Mouse (Mus musculus) lung, postnatal 36 days (tissue): Measurements from ENCODE around the gene Prdx5.

ENCODE experiments used
- DNase-seq: peaks from one replicate; pipeline ENCODE4 v3.0.0; 2022; ENCODE audit warnings: mixed read lengths

Prdx5 gene

DNA sequence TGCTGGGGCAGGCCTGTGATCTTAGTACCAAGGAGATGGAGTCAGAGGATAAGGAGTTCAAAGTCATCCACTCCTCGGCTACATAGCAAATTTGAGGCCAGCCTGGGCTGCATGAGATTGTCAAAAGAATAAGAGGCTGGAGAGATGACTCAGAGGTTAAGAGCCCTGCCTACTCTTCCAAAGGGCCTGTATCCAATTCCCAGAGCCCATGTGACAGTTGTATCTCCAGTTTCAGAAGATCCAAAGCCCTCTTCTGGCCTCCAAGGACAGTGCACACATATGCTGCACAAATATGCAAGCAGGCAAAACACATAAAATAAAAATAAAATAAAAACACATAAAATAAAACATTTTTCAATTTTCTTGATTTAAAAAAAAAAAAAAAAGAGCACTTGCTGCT, 35.6 kb downstream of the Prdx5 start:
- DNase-seq: no peak

DNA sequence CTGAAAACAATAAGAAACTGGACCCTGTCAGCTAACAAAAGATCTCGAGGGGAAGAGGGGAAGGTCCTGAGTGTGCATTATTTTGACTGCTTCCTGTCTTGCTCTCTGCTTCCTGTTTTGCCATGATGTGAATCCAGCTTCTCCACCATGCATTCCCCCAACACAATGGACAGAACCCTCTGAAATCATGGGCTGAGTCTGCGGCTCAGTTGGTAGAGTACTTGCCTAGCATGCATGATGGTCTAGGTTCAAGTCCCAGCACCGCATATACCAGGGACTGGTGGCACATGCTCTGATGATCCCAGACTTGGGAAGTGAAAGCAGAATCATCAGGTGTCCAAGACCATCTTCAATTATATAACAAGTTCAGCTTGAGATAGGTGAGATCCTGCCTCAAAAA, 37.2 kb downstream of the Prdx5 start:
- no peak for DNase-seq

DNA sequence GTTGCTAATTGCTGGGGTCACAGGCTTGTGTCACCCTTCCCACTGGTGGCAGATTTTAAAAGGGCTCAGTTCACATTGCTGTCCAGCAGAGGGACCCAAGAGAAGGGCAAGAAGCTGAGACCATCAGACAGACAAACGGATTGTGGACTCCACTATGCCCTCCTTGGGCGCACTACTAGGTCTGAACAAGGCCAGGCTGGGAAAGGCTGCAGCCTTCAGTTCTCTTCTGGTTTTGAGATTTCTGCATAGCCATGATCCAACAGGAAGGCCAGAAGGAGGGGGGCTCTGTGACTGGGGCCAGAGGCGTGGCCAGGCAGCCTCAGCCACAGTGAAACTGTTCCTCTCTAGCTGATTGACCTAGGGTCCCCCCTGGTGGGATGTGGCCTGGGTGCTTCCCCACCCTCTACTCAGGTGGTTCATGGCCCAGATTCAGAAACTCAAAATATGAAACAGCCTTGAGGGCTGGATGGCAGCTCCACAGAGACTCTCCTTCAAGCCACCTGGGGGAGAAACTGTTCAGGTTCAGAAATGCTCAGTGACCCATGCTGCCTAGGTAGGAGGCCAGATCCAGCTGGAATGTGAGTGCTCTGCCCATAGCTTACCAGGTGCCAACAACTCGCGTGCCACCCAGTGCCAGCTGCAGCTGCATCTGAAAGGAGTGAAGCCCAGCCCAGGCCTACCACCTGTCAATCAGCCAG, 38.2 kb downstream of the Prdx5 start:
- DNase-seq: peak; percentile 45

DNA sequence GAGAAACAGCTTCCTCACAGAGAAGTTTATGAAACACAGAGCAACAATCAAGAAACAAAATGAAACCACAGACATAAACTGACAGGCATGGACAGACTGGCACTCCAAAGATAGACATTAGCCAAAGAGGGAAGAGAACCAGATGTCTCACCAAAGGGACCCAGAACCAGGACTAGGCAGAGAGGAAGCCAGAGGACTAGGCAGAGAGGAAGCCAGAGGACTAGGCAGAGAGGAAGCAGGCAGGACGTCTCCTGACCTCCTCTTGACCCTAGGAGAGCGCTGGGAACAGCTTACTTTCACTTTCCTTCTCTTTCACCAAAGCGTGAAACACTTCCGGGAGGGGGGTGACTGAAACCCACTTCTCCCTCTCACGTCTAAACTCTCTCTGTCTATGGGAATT, 40.6 kb downstream of the Prdx5 start:
- peak; percentile 87 for DNase-seq

DNA sequence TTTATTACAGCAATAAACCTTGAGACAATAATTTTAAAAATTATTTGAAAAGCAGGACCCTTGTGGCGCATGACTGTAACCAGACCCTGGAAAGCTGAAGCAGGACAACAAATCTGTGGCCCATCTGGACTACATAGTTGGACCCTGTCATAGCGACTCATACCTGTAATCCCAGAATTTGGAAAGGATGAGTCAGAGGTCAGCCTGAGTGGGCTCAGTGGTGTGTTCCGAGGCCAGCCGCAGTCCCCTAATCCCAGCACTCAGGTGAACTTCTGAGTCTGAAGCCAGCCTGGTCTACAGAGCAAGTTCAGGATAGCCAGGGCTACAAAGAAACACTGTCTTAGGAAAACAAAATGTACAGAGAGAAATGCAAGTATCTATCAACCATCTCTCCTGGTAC, 48.5 kb downstream of the Prdx5 start:
- no peak for DNase-seq

DNA sequence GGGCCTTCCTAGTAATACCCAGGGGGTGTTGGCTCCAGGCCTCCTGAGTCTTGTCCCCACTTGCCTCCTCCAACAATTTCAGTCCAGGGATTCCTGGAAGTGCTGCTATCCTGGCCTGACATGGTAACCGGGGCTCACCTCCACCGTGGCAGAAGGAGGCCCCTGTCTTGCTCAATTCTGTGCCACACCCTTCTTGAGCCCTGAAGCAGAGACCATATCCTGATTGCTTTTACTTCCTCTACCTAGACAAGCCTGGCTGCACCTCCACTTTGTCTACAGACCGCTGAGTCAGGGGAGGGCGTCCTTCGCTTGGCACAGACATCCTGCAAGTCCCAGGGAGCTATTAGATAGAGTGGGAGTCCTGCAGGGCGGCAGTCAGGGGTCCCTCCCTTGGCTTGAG, 49.2 kb downstream of the Prdx5 start:
- DNase-seq: peak; percentile 42

DNA sequence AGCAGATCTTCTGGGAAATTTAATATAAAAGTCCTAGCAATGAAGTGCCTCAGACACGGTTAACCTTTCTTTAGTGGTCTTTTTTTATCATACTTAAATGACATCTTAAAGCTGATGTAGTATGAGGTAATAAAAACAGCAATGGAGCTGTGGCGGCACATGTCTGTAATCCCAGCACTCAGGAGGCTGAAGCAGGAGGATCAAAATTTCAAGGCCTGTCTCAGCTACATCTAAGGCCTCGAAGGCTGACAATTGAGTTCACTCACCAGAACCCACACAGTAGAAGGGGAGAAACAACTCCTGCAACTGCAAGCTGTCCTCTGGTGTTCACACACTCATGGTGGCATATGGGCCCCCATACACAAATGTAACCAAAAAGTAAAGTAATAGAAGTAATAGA, 49.9 kb downstream of the Prdx5 start:
- no peak for DNase-seq

DNA sequence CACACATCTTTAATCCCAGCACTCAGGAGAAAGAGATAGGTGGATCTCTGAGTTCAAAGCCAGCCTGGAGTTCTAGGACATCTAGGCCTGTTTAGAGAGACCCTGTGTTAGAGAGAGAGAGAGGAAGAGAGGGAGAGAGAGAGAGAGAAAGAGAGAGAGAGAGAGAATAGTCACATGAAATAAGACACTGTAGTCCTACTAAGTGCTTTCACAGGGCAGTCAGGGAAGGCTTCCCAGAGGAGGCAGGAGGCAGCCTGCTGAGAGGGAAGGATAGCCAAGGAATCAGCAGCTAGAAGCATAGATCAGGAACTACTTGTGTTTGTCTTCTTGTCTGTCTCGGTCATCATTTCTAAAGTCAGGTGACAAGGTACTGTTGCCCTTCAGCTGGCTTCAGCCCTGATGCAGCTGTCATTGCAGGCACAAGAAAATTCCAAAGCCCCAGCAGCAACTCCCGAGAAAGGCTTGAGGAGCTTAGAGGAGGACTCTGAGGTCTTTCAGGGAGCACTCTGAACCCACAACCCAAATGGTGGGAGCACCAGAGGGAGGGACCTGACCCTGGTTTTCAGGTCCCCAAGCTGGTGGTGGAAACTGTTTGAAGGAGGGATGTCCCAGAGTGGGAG, 50.8 kb downstream of the Prdx5 start:
- no peak for DNase-seq

DNA sequence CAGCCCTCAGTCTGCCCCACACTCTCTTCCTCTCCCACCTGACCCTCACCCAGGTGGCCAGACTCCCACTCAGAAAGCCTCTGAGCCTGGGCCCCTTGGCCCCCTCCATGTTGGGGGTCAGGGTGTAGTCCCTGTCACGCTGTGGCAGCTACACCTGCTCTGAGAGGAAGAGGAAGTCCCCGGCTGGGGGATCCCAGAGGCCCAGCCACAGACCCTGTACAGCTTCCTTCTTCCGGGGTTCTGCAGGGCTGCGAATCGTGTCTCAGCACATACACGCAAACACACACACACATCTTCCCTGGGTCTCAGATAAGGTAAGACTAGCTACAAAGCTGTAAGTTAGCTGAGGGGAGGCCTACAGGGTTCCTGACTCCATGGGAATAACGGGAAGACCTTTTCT, 51.9 kb downstream of the Prdx5 start, which contains the start of gene Ccdc88b:
Gene Ccdc88b, minus strand, starts transcription at position 181 of the 400 bp plus-strand sequence.
- DNase-seq: peak; percentile 73

DNA sequence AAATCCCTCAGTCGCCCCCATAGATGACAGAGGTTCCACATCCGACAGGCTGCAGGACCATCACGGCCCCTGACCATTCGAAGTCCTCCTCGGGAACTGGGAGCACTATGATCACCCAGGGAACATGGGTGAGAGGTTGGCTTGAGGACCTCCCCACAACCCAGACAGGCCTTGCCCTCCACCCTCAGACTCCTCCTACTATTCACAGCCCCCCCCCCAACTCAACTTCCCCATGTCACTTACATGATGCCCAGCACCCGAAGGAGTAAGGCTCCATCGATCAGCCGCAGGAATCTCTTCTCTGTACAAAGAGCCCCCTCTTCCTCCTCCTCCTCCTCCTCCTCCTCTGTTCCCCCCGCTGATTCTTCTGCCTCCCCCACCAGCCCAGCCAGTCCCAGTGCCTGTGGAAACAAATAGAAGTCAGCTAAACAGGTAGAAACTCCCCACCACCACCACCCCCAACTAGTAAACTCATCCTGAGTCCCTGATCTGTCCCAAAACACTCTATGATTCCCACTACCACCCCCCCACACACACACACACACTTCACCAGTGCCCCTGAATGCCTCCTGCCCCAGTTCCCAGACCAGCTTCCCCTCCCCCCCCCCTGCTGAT, 52.4 kb downstream of the Prdx5 start:
- DNase-seq: no peak

DNA sequence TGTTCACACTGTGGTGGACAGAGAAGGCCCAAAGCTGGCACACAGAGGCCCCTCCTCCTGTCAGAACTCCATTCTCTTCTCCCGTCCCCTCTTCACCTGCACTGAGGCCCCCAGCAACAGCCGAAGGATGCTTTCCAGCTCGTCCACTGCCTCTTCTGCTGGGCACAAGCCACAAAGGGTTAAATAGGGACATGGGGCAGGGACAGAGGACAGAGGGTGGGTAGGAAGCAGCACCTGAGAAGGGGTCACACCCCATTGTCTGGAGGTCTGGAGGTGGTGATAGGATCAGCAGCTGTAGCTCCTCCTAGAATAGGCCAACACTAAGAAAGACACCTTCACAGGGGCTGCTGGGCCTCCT, 52.9 kb downstream of the Prdx5 start:
- DNase-seq: no peak
